Mouse (Mus musculus) adrenal gland, postnatal 14 days (tissue): ENCODE results near the gene Ldb3. TPM values are rescaled to one million over a fixed set of nuclear protein-coding genes. Genes with fewer than 3 reads are reported as not detected.

Experiments
- DNase-seq: peaks from one replicate; pipeline ENCODE4 v3.0.0; 2021; ENCODE audit warnings: mixed read lengths
- total RNA-seq: library from RNA; stranded (reverse); gene quantifications from 2 replicates; pipeline ENCODE4 v1.2.3, GENCODE M21; 2021

Ldb3 gene
- total RNA-seq, 1 experiment from 2014 or later, result 0.44 TPM

DNA sequence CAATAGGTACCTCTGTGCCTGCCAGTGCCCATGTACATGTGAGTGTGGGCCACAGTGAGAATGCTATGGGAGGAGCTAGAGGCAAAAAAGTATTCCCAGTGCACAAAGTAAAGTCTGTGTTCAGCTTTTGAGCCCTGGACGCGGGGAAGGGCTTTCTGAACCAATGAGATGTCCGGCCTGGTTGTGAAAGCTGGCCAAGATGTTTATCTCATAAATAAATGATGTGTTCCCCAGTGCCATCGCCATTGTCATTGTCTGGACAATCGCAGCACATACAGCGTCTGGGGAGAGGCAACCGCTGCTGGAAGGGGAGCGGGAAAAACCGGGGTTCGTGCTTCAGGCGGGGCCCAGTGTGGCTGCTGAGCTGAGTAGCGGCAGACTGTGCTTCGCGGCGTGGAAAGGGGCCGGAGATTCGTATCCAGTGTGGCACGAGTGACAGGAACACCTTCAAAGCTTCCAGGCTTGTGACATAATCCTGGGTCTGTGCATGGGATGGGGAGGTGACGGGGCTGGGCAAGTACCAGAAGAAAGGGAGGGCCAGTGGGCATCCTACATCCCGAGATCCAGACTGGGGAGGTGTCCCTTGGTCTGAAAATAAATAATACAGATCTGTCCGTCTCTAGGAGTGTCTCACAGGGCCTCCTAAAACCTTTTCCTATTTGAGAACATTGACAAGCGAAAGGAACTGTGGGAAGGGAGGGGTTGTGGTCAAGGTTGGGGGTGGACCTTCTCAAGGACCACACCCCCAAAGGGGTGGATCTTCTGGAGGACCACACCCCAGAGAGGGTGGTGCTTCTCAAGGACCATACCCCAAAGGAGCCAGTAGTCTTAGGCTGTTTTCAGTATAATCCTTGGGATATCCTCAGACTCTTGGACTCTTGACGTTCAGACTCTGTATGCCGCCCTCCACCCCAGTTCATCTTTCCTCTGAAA lies 2.5 kb upstream of the Ldb3 start:
- no peak for DNase-seq

DNA sequence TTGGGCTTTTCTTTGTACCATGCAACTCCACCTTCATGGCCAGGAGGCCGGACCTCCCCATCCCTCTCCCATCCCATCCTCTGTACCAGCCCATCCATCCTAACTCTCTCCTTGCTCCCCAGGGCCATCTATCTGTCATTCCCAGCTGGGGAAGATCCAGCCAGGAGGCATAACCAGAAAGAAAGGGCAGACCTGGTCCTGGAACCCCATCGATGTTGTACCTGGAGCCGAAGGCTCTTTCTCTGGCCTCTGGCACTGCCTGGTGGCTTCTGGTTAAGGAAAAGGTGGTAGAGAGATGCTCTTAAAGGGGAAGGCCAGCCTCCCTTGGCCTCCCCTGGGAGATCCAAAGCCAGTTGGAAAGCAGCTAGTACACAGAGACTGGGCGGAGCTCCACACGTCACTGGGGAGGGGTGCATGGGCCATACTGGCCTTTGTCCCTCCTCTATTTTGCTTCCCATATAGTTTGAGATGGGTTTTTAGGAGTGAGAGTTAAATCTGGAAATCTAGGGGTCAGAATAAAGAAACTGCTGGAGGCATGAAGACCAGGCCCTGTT lies 1.6 kb upstream of the Ldb3 start:
- no peak for DNase-seq

DNA sequence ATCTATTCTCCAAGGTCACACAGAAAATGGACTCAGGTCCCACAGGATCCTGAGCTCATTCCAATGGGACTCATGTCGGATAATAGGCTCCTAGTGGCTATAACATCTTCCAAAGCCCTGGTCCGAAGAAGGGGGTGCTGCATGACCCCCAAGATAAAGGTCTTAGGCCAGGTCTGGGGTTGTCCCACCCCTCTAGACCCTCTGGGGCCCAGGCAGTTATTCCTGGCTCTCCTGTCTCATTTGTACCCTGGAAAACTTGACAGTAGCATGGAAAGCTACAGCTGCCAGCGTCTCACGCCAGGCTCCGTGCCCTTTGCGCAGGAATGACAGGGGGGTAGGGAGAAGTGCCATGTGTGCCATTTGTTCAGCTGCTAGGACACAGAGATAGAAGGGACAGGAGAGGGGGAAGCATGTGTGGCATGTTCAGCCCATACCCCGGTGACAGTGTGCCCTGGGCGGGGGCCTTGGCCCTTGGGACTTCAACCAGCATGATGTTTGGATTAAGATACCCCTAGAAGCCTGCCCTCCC lies 767 bp upstream of the Ldb3 start:
- no peak for DNase-seq

DNA sequence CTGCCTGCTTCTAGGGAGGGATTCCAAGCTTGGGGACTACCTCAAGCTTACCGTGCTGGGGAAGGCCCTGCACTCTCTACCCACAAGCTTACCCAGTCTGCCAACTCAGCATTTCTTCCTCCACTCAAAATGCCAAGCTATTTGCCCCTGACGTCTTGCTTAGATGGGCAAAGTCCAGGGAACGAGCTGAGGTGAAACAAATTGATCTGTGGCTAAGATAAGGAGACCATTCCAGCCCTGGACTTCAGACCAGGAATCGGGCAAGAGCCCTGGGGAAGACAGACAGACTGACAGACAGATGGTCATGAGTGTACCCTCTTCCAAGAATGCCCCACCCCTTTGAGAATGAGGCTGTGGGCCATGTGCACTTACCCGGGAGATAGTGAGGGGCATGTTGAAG lies 477 bp downstream of the Ldb3 start:
- no peak for DNase-seq

DNA sequence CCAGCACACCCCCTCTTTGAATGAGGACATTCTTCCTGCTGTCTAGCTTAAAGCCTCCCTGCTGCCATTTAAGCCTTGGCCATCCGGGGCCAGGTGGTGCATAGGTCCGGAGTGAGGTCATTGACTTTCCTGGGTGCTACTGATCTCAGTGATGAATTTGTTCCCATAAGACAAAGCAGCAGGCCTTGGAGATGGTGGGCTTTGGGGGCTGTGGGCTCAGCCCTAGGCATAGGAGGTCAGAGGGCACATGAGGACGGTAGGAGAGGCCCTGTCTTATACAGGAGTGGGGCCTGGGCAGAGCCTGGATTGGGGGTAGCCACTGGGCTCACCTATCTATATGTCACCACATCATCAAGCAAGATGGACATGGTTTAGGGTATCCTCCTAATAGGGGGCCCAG lies 1.6 kb downstream of the Ldb3 start:
- no peak for DNase-seq

DNA sequence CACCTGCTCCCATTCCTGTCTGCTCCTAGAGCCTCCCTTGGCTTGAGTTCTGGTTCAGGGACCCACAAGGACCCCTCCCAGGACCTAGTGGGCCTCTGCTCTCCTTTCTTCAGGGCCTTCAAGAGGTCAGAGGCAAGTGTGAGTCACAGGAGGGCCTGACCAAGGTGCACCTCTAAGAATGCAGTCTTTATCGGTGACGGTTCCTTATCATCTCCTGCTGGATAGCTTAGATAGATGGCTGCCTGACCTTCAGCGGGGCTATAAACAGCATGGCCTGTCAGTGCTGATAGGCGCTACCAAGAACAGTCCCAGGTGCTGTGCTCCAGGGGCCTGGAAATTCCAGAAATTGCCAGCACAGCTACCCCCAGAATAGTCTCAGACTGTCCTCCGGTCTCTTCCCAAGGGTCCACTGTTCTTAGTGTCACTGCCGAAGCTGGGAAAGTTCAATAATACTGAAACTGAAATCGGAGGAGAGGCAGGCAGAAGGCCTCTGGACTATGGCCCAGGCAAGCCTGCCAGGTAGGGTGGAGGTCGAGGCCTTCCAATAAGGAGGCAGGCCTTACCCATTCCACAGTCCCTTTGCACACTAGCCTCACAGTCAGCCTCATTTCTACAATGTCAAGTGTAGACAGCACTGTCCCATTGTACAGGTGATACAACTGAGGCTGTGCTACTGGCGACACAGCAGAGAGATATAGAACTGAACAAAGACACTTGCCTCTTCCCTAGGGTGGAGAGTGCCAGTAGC lies 3.0 kb downstream of the Ldb3 start:
- DNase-seq, result peak; percentile 54

DNA sequence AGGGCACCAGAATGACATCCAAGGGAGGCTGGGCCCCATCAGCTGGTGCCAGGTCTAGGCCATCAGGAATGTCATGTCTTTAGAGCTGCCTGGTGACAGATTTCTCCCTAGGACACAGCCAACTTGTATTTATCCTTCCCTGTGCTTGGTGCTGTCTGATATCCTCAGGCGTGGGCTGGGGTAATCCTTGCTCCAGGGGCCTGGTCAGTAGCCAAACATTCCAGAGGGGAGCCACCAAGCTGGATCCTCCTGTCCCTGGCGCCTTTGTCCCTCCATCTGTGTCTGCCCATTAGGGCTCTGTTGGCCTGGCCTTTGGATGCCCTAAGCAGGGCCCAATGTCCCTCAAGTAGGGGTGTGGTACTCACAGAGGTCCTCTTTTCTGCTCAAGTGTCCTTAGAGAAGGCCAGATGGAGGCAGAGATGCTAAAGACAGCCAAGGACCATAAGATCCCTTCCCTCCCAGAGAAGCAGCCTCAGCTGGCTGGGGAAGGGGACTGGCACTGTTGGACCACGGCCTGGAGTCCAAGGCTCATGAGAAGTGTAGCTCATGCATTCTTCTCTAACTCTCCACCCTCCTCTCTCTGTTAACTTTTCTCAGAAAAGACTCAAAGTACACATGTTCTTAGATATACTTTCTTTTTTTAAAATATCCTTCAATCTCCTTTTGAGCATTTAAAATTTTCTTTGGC lies 5.6 kb downstream of the Ldb3 start:
- no peak for DNase-seq

DNA sequence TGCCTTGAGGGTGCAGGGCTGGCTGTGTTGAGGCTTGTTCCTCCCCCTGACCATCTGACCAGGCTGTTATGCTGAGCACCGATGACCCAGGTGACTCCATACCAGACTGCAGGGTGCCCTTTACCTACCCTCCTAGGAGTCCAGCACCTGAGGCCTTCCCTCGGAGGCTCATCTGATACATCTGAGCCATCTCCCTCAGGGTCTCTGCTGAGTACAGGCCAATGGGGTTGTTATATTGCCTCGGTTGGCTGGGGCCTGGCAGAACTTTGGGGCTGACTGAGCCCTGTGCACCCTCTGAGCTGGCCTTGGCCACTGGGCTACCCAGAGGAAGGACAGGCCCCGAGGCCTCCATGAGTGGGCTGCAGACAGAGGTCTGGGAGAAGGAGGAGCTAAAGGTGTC lies 11.6 kb downstream of the Ldb3 start:
- no peak for DNase-seq

DNA sequence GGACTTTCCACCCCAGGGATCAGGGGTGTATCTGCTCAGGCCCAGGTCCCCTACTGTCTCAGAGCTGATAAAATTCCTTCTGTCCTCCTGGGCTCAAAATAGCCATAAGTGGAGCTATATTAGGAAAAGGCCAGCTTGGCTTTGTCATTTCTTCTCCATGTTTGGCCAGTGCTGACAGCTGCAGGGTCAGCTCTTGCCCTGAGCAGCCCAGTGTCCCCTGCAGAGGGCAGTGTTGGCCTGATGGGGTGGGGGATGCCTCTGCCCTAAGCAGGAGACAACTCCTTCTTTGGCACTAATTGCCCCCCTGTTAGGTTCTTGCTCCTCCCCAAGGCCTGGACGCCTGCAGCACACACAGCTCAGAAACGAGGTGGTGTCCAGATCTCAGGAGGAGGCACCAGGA lies 14.4 kb downstream of the Ldb3 start:
- DNase-seq, result peak; percentile 49

DNA sequence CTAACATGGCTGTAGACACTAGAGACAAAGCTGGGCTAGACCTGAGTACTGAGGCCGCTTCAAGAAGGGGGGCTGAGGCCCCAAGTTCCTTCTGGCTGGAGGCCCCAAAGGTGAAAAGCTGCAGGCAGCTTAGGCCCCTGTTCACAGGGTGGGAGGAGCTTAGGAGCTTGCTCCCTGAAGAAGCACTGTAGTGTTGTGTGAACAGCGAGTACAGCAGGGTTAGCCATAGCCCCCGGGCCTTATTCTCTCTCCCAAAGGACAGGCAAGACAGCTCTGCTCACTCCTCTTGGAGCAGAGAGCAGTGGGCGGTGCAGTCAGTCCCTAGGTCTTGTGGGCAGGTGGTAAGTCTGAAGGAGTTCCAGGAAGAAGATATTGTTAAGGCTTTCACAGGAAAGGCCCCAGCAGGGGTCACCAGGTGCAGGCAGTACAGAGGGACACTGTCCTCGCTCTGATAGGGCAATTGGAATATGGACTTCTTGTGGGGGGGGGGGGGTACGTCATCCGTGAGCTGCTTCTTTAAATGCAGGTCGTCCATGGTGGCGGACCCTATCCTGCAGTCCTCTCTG lies 15.1 kb downstream of the Ldb3 start:
- DNase-seq, result no peak

DNA sequence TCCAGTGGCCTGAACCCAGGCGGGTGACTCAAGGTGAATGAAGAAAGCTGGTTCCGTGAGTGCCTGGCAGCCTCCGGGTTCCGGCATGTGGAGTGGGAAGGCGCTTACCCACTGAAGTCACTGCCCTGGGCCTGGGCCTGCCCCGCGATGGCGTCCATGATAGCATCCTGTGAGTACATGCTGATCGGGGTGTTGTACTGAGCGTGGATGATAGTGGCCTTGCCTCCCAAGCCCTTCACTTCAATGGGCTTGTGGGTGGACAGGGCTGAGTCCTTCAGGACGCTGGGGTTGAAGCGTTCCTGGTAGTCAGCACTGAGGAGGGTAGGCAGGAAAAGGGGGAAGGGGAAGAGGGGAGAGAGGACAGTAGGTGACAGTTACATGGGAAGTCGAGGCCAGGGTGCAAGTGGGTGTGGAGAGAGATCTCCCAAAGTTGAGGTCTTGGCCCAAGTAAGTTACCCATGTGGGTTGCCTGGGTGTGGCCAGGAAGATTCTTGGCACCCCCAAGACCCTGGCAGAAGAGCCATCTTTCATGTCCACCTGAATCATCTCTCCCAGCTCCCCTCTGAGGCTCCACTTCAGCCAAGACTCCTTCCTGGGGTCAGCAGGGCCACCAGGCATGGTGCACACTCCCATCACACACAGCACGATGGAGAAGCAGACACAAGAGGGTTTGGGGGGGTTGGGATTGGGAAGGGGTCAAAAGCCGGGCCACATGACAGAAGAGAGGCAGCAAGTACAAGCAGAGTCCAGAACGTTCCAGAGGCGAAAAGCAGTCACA lies 16.7 kb downstream of the Ldb3 start:
- DNase-seq, result no peak

DNA sequence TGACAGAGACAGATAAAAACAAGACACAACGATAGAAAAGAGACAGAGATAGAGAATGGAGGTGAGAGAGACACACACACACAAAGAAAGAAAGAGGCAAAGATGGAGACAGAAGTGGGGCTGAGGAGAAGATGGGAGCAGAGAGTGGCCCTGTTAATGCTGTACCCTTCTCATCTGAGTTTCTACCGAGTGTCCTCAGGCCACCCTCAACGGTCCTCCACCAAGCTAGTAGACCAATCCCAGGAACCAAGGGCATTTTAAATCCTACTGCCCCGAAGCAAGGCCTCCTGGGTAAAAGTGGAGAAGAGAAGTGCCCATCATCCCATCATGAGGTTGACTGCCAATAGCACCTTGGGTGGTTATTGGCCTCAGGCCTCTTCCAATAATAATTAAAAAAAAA lies 17.6 kb downstream of the Ldb3 start:
- DNase-seq, result no peak

DNA sequence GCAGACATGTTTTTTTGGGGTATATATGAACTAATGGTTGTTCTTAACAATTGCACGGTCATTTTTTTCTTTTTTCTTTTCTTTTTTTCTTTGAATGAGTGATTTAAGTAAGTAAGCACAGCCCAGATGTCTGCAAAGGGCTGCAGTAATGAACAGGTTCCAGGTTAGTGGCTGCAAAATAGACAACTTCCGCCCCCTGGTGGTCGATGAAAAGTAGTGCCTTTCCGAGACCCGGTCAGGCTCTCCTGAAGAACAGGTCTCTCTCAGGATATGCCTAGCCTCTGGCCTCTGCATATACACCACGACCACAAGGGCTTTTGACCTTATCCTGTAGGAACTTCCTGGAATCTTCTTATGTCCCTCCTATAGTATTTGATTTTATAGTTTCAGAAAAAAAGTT lies 18.2 kb downstream of the Ldb3 start:
- DNase-seq, result peak; percentile 90

DNA sequence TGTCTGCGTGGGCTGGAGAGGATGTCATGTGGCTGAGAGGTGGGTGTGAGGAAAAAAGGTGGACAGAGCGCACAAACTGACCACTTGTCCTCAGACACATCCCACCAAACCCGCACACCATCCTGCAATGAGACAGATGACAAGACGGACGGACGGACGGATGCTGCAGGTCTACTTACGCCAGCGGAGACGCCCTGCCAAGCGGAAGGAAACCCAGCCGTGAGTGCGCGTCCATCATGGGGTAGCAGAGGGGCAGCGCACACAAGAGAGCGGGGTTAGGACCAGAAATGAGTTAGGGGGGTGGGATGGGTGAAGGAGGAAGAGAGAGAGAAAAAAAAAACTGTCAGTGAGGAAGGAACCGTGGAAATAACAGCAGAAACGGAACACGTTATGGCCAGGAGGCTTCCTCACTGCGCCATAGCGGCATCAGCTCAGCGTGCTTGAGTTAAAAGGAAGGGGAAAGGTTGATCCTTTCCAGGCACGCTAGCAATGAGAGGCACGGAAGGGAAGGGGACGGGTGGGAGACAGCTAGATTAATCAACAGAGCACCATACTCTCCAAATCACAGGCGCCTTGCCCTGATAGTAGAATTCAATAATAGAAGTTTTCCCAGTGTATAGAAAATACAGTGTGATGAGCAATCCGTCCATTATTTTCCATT lies 18.8 kb downstream of the Ldb3 start:
- DNase-seq, result no peak

DNA sequence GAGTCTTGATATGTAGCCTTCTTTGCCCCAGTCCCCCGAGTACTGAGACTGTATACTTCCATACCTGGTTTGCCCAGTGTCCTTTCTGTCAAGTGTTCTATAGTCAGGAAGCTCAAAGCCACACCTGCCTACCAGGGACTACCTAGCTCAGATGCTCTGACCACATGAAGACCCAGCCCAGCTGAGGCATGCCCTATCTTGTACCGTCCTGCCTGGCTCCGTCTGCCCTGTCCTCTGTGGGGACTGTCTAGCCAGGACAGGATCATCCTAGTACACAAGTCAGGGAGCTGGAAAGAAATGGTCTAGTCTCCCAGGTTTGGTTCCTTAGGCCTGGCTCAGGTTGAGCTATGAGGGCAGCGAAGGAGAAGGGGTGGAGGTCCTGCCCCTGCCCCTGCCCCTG lies 19.9 kb downstream of the Ldb3 start:
- no peak for DNase-seq

DNA sequence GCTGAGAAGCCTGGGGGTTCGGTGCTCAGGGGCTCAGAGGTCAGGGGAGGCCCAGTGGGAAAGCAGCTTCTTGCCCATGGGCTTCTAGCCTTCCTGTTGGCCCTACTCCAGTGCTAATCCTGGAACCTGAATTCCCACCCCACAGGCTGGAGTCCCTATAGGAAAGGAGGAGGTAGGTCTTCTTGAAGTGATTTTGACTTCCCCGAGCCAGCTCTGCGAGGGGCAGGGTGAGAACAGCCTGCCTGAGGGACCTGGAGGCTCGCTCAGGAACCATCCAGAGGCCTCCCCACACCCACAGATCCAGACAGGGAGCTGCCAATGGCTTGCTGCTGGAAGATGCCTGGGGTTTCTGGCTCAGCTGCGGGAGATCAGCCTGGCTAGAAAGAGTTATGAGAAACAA lies 20.8 kb downstream of the Ldb3 start:
- no peak for DNase-seq

DNA sequence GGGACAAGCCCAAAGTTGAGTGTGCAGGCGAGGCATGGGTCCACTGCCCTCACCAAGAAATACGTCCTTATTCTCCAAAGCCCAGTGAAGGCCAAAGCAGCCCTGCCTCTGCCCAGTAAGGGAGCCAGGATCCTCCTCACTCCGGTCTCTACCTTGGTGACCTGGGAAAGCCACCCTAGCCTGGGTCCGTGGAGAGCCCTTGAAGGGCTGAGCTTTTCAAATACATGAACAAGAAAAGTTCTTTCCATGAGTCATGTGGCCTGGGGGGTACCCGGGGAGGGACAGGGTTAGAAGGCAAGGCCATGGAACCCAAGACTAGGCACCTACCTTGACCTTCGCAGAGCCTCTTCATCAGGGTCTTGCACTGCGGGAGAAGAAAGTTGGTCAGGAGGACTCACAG lies 22.0 kb downstream of the Ldb3 start:
- DNase-seq, result no peak

DNA sequence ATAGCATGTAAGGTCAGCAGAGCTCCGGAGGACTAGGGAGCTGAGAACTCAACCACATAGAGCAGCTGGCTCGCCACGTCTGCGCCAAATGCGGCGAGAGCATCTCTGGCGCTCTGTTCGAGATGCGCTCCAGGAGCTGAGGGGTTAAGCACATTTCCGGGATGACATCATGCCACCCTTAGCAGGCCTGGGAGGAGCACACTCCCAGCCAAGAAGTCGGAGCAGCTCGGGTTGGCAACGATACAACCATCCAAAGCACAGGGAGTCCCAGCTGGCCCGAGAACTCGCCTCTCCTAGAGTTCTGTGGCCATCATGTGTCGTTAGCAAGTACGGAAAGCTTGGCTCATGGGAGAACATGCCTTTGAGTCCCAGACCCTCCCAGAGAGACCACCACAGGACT lies 22.8 kb downstream of the Ldb3 start:
- DNase-seq, result peak; percentile 54

DNA sequence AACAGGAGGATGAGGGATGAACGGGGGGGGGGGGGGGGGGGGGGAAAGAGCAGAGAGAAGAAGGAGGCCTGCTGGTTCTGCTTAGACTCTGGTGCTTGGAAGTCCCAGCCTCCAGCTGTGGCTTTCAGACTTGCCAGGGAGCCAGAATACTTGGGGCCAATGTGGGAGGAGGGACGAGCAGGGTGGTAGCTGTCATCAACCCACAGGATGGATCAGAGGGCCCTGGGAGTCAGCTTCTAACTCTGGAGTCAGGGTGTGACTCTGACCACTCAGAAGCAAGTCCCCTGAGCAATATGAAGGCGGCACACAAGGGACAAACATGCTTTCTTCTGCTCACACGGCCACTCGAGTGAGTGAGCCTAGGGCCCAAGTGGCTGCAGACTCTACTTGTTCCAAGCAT lies 23.8 kb downstream of the Ldb3 start:
- no peak for DNase-seq

DNA sequence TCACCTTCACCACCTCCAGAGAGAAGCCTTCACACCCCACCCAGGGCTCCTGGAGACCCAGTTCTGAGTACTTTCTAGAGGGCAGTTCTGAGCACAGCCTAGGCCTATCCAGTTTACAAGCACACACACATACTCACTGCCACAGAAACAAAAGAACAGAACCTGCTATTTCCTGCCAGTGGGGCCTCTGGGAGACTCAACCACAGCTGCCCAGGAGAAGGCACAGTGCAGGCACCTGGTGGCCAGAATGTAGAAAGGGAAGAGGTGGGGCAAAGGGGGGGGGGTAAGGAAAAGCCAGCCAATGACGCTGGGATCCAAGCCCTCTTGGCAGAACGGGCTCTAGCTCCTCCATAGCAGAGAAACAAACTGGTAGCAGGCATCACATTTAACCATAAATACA lies 26.1 kb downstream of the Ldb3 start:
- no peak for DNase-seq

DNA sequence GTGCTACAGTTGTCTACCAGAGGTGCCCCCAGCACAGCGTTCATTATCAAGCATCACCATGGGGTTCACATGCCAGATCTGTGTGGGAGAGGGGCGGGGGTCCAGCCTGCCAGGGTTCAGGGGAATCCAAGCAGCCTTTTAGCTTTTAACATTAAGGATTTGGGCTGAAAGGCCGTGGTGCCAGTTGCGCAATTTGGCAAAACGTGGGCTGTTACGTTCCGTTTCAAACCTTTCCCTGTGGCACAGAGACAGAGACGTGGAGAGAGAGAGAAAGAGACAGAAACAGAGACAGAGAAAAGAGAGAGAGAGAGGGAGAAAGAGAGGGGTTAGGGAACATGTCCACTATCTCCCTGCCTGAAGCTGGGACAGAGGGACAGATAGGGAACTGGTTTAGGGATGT lies 26.8 kb downstream of the Ldb3 start:
- DNase-seq, result no peak
